Mouse (Mus musculus) intestine, embryonic 16.5 days (tissue): ENCODE results near the gene Pth2r. TPM values are rescaled to one million over a fixed set of nuclear protein-coding genes. Genes with fewer than 3 reads are reported as not detected.

Source experiments
- ATAC-seq: fragments of 200-750 bp; cut with Nextera tagmentation; 2 replicates; pipeline ENCODE4 v1.8.0; 2017; ENCODE audit warnings: moderate TSS enrichment, moderate library complexity
- H3K27ac ChIP-seq: fragments of 300-500 bp; sonication (generic); 2 replicates; pipeline ENCODE4 v1.5.1; 2014; ENCODE audit warnings: mild to moderate bottlenecking, low read length
- H3K27me3 ChIP-seq: fragments of 300-500 bp; sonication (generic); replicated peaks from 2 replicates; pipeline ENCODE4 v1.6.1; 2014; ENCODE audit warnings: low read length, control low read depth, mixed read lengths; ENCODE audit not compliant: control insufficient read depth, insufficient read depth
- H3K36me3 ChIP-seq: fragments of 300-500 bp; sonication (generic); 2 replicates; pipeline ENCODE4 v1.6.1; 2014; ENCODE audit warnings: low read length, control low read depth; ENCODE audit not compliant: control insufficient read depth, insufficient read depth
- H3K4me1 ChIP-seq: fragments of 300-500 bp; sonication (generic); 2 replicates; pipeline ENCODE4 v1.6.1; 2014; ENCODE audit warnings: low read length, control low read depth, mixed read lengths; ENCODE audit not compliant: control insufficient read depth, insufficient read depth
- H3K4me2 ChIP-seq: fragments of 300-500 bp; sonication (generic); 2 replicates; pipeline ENCODE4 v1.6.1; 2014; ENCODE audit warnings: low read depth, low read length, control low read depth
- H3K4me3 ChIP-seq: fragments of 300-500 bp; sonication (generic); 2 replicates; pipeline ENCODE4 v1.5.1; 2014; ENCODE audit warnings: mild to moderate bottlenecking, low read length
- H3K9ac ChIP-seq: fragments of 300-500 bp; sonication (generic); 2 replicates; pipeline ENCODE4 v1.6.1; 2014; ENCODE audit warnings: low read depth, low read length
- H3K9me3 ChIP-seq: fragments of 300-500 bp; sonication (generic); 2 replicates; pipeline ENCODE4 v1.6.1; 2016; ENCODE audit warnings: low read length, control low read depth; ENCODE audit not compliant: control insufficient read depth
- WGBS: fragments of 180-500 bp; shearing (Covaris S2); extraction: QIAGEN DNeasy Blood & Tissue Kit; methylation state at CpG from one replicate; pipeline ENCODE4 v1.1.7; 2014; 5-methylcytosine and 5-hydroxymethylcytosine counted together
- polyA plus RNA-seq: library from polyadenylated mRNA; unstranded; fragments of >200 nt; fragmentation: Nextera tagmentation; extraction: Ambion mirVana; gene quantifications from 2 replicates; pipeline ENCODE4 v1.2.1, GENCODE M21; 2015

Gene Pth2r
- polyA plus RNA-seq, 1 experiment from 2014 or later, result not detected

DNA sequence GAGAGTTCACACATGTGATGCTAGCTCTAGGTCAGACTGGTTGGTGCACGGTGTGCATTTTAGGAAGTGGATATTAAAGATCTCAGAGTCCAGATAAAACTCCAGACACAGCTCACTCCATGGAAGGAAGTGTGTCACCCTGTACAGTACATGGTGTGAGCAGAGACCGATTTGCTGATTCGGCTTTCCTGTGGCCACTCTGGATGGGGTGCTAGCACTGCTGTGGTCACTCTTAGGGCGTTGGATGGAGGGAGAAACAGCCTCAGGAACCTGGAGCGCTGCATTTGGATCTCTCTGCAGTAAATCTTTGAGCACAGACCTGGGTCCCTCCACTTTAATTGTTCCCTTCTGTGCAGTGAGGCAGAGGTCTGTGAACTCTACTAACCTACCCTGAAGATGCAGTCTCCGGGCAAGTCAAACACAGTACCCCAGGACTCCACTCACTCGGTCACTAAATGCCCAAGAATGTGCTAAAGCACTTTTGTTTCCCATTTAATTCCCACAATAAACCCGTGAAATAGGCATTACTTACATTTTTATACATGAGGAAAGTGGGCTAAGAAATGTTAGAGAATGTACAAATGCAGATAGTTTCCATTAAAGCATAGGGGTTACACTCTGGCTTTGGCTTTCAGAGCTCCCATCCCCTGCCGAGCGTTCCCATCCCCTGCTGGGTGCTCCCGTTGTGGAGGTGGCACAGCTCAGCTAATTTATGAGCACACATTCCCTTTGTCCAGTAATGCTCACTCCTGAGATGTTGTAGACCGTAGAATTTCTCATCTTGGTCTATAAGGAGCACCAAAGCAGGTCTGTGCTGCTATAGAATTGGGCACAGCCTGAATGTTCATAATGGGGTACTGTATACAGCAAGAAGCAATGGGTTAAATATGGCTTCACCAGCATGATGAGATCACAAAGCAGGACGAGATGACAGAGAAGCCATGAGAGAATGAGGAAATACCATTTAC lies 32.5 kb downstream of the Pth2r start:
- no peak for ATAC-seq
- no peak overlapping the region for H3K4me2 ChIP-seq
- H3K36me3 ChIP-seq, result no peaks in the 10 kb centered on the region
- 64% methylated on average over 13 of the region's 13 CpGs for WGBS
- H3K4me1 ChIP-seq, result 0 out of 2 replicates have a peak, but pooled peaks cover 3% of the 10 kb centered on the region
- H3K27me3 ChIP-seq, result peaks cover 12% of the 10 kb centered on the region; the same call in 1 of the 2 replicates
- no peak overlapping the region for H3K27ac ChIP-seq
- no peak overlapping the region for H3K9ac ChIP-seq
- H3K4me3 ChIP-seq, result no peak overlapping the region
- H3K9me3 ChIP-seq, result no peaks in the 10 kb centered on the region

DNA sequence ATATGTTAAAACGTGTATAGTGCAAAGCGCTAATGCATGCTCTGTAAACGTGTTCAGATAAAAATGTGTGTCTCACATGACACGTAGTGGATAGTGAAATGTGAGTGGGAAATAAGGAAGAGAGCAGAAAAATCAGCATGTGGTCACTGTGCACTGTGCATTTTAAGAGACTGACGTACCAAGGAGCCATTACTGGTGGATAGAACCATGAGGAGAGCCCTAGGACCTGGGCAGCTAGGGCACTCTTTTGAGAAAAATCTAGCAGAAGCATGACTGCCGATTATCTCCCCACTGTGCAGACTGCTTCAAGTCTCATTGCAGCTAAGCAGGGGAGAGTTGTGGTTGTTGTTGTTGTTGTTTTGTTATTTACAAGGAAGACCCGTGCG lies 33.2 kb downstream of the Pth2r start:
- H3K36me3 ChIP-seq, result no peaks in the 10 kb centered on the region
- no peak overlapping the region for H3K4me3 ChIP-seq
- no peaks in the 10 kb centered on the region for H3K9me3 ChIP-seq
- H3K27ac ChIP-seq, result no peak overlapping the region
- 0 out of 2 replicates have a peak, but pooled peaks cover 3% of the 10 kb centered on the region for H3K4me1 ChIP-seq
- ATAC-seq, result no peak
- no peak overlapping the region for H3K9ac ChIP-seq
- H3K4me2 ChIP-seq, result no peak overlapping the region
- WGBS, result 83% methylated on average over 8 of the region's 8 CpGs
- peaks cover 12% of the 10 kb centered on the region; the same call in 1 of the 2 replicates for H3K27me3 ChIP-seq

DNA sequence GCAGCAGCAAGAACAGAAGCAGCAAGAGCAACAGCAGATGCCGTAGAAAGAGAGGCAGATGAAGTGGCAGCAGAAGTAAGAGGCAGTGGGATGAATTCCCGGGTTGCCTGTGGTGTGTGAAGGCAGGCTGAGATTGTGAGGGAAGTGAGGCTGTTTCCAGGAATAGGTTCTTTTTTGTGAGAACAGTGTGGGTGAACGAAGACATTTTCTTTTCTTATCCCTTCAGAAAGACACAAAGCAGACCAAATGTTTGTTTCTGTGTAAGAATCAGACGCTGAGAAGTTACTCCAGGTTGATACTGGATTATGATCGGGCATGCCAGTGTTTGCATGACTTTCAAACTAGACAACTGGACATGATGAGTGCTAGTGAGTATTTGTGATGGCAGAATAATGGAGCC lies 52.2 kb downstream of the Pth2r start:
- WGBS, result 90% methylated on average over 5 of the region's 5 CpGs
- Histone ChIP-seq H3K9ac (no peak overlapping the region), H3K36me3 (no peaks in the 10 kb centered on the region), H3K4me1 (no peaks in the 10 kb centered on the region), H3K4me3 (no peak overlapping the region), H3K27ac (no peak overlapping the region), H3K4me2 (no peak overlapping the region), H3K9me3 (no peaks in the 10 kb centered on the region), H3K27me3 (no peaks in the 10 kb centered on the region)
- no peak for ATAC-seq

DNA sequence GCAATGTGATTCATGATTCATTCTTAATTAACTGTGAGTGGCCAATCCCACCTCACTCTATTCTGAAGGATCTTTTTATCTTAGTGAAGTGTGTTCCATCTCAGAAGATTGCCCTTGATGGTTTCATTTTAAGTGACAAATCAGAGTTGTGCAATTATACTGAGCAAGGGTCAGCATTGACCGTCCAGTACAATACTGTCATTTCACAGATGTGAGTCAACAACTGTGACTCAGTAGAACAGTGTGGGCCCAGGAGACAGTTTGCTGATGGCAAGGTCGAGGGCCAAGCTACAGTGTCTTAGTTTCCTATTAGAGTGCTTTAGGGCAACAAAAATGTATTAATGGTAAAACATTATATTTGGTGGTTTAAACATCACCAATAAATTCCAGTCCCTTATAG lies 55.9 kb downstream of the Pth2r start:
- H3K27me3 ChIP-seq, result no peaks in the 10 kb centered on the region
- ATAC-seq, result no peak
- H3K36me3 ChIP-seq, result no peaks in the 10 kb centered on the region

DNA sequence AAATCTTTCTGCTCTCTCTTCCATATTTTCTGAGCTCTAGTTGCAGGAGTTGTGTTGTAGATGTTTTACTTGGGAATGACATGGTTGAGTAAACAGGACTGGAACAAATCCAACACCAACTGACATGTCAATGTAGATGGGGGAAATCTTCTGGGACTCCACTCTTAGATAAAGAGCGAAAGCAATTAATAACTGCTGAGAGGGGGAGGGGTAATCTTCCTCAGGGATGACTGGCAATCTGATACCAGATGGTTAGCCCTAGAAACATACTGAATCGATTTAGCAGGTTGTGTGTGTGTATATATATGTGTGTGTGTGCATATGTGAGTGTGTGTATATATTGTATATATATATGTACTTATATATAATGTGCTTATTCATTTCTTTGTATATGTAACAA lies 58.4 kb downstream of the Pth2r start:
- H3K9ac ChIP-seq, result no peak overlapping the region
- H3K27me3 ChIP-seq, result no peaks in the 10 kb centered on the region
- no peak overlapping the region for H3K4me3 ChIP-seq
- no peaks in the 10 kb centered on the region for H3K36me3 ChIP-seq
- H3K27ac ChIP-seq, result no peak overlapping the region
- WGBS, result 58% methylated on average over 2 of the region's 2 CpGs
- no peaks in the 10 kb centered on the region for H3K9me3 ChIP-seq
- H3K4me2 ChIP-seq, result no peak overlapping the region
- ATAC-seq, result no peak
- no peaks in the 10 kb centered on the region for H3K4me1 ChIP-seq

More for the DNA sequence above, 55.9 kb downstream of the Pth2r start:
- Histone ChIP-seq H3K9me3 (no peaks in the 10 kb centered on the region), H3K4me2 (no peak overlapping the region), H3K4me3 (no peak overlapping the region), H3K27ac (no peak overlapping the region), H3K4me1 (no peaks in the 10 kb centered on the region), H3K9ac (no peak overlapping the region)
- 73% methylated on average over 2 of the region's 2 CpGs for WGBS

DNA sequence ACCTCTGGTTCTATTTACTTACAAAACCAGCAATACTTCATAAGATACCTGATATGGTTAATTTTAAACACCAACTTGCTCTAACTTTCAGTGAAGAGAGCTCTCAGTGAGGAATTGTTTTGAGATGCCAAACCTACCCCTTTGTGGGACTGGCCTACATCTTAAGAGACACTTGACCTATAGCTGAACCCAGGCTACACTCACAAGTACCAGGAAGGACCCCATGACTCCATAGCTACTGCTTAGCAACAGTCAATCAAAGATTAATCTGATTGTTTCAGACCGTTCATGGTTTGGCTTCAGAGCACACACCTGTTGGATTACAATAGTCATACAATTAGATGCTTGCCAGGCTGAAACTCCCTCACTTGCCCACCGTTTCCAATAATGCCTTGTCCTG lies 71.1 kb downstream of the Pth2r start:
- no peaks in the 10 kb centered on the region for H3K4me1 ChIP-seq
- no peak for ATAC-seq
- no peaks in the 10 kb centered on the region for H3K9me3 ChIP-seq
- no peak overlapping the region for H3K4me2 ChIP-seq
- WGBS, result 60% methylated on average over 2 of the region's 2 CpGs
- no peak overlapping the region for H3K27ac ChIP-seq
- H3K27me3 ChIP-seq, result no peaks in the 10 kb centered on the region
- no peaks in the 10 kb centered on the region for H3K36me3 ChIP-seq
- H3K9ac ChIP-seq, result no peak overlapping the region
- no peak overlapping the region for H3K4me3 ChIP-seq

DNA sequence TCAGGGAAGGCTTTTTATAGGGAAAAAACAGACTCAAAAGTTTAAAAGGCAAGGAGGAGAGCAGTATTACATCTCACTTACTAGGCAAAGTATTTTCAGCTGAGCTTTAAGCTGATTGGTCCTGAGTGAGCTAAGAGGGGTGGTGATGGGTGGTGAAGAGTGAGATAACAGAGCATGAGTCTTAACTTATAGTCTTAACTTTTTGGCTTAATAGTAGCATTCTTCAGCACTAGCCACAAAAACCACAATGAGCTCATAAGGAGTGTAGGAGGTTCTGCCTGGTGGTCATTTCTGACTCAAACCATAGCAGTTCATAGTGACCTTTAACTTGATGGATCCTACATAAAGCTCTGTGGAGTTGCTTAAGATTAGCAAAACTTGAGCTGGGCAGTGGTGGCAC lies 72.3 kb downstream of the Pth2r start:
- no peak for ATAC-seq
- no peak overlapping the region for H3K4me2 ChIP-seq
- no peaks in the 10 kb centered on the region for H3K27me3 ChIP-seq
- H3K4me3 ChIP-seq, result no peak overlapping the region
- H3K4me1 ChIP-seq, result no peaks in the 10 kb centered on the region
- H3K9me3 ChIP-seq, result no peaks in the 10 kb centered on the region
- no peak overlapping the region for H3K9ac ChIP-seq
- H3K36me3 ChIP-seq, result no peaks in the 10 kb centered on the region
- no peak overlapping the region for H3K27ac ChIP-seq

DNA sequence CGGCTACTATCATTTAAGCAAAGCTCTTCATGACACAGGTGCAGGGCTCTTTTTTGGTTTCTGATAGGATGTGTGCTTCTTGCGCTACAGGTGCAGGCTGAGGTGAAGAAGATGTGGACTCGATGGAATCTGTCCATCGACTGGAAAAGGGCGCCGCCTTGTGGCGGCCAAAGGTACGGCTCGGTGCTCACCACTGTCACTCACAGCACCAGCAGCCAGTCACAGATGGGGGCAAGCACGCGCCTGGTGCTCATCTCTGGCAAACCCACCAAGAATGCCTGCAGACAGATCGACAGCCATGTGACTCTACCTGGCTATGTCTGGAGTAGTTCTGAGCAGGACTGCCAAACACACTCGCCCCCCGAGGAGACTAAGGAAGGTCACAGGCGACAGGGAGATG lies 106.5 kb downstream of the Pth2r start:
- H3K36me3 ChIP-seq, result no peaks in the 10 kb centered on the region
- H3K9me3 ChIP-seq, result no peaks in the 10 kb centered on the region
- no peak overlapping the region for H3K9ac ChIP-seq
- no peaks in the 10 kb centered on the region for H3K4me1 ChIP-seq
- 38% methylated on average over 15 of the region's 15 CpGs for WGBS
- no peak overlapping the region for H3K27ac ChIP-seq
- no peaks in the 10 kb centered on the region for H3K27me3 ChIP-seq
- ATAC-seq, result no peak
- no peak overlapping the region for H3K4me2 ChIP-seq
- H3K4me3 ChIP-seq, result no peak overlapping the region

DNA sequence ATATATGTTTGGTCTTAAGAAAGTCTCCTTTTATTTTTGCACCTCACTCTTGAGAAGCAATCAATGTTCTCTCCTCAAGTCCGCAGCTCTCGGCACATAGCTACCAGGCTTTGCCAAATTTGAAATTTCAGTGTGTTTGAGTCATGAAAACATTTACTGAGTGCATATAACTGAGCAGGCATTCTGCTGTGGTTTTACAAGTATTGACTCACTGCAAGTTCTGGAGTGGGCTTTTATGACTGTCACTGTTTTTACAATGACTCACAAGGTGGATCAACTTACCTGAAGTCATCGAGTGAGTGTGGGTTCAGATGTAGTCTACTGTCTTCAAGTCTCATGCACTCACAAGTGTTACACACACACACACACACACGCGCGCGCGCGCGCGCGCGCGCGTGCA lies 107.8 kb downstream of the Pth2r start:
- Histone ChIP-seq H3K9ac (no peak overlapping the region), H3K4me2 (no peak overlapping the region), H3K4me3 (no peak overlapping the region), H3K27ac (no peak overlapping the region), H3K36me3 (no peaks in the 10 kb centered on the region), H3K4me1 (no peaks in the 10 kb centered on the region), H3K9me3 (no peaks in the 10 kb centered on the region), H3K27me3 (no peaks in the 10 kb centered on the region)
- WGBS, result 92% methylated on average over 15 of the region's 15 CpGs
- ATAC-seq, result no peak
